Mouse (Mus musculus): ENCODE data around the gene Dtx4.

DNA sequence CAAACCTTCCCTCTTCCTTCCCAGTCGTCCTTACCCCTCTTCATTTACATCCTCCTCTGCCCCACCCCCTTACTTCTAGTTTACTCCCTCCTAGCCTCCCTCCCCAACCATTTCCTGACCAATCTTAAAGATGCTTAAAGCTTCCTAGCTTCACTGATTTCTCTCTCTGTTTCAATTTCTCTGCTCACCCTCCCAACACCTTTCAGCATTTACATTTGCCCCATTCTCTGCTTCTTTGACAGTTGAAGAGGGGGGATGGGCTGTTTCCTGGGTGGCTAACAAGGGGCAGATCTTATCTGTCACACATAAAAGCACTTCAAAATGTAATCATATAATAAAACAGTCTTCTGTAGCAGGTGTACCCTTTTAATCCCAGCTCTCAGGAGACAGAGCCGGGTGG lies 40.4 kb upstream of the Dtx4 start:
- TF ChIP-seq CTCF (IDR thresholded peaks at IDR 0.05; ENCODE audit: low read depth) (no peak), EP300 (IDR thresholded peaks at IDR 0.05; ENCODE audit: low read depth) (no peak)
